Mouse (Mus musculus): ENCODE measurements around the gene Macrod1. TPM values are rescaled to one million over a fixed set of nuclear protein-coding genes. Genes with fewer than 3 reads are reported as not detected.

Macrod1 gene
- polyA plus RNA-seq, 1 experiment from 2014 or later, result 16.0 TPM

- H3K9me3 ChIP-seq (ENCODE audit: low read length), result no peaks in the 10 kb centered on the region
- 73% methylated on average over 8 of the region's 8 CpGs for WGBS
- H3K4me3 ChIP-seq (ENCODE audit: low read depth, low read length), result no peak overlapping the region
- H3K27me3 ChIP-seq (replicated peaks; ENCODE audit: insufficient read depth, low read length), result no peaks in the 10 kb centered on the region; the same call in 1 of the 2 replicates
- H3K36me3 ChIP-seq (ENCODE audit: insufficient read depth, low read length), result no peaks in the 10 kb centered on the region
- TF ChIP-seq EP300 (IDR thresholded peaks at IDR 0.05) (no peak), CTCF (IDR thresholded peaks at IDR 0.05) (no peak)
- ATAC-seq (no peak), DNase-seq (ENCODE audit: low spot score) (no peak)
- no peak overlapping the region for H3K9ac ChIP-seq (replicated peaks; ENCODE audit: low read depth)
- H3K4me2 ChIP-seq (replicated peaks; ENCODE audit: low read depth, low read length), result no peak overlapping the region
- H3K27ac ChIP-seq (ENCODE audit: low read length), result no peak overlapping the region
- peaks cover 8% of the 10 kb centered on the region; the same call in 1 of the 2 replicates for H3K4me1 ChIP-seq (ENCODE audit: insufficient read depth, low read depth, low read length)
These were observed 124.3 kb downstream of the Macrod1 start for GRCm38 (mm10) chr19:7180756-7181405.

DNA sequence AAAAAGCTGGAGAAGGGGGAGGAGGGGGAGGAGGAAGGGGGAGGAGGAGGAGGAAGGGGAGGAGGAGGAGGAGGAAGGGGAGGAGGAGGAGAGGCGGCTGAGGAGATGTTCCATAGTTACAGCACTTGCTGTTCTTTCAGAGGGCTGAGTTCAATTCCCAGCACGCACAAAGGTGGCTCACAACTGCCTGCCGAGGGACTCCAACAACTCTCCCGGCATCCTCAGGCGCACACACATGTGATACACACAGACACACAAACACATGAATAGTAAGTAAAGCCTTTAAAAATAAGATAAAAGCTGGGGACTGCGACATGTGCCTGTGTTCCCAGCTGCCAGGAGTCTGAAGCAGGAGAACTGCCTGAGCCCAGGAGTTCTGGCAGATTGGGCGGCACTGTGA is 124.9 kb downstream of the Macrod1 start:
- H3K36me3 ChIP-seq (ENCODE audit: insufficient read depth, low read length), result no peaks in the 10 kb centered on the region
- DNase-seq (ENCODE audit: low spot score) (no peak), ATAC-seq (no peak)
- no peak overlapping the region for H3K9ac ChIP-seq (replicated peaks; ENCODE audit: low read depth)
- TF ChIP-seq CTCF (IDR thresholded peaks at IDR 0.05) (no peak), EP300 (IDR thresholded peaks at IDR 0.05) (no peak)
- peaks cover 8% of the 10 kb centered on the region; the same call in 1 of the 2 replicates for H3K4me1 ChIP-seq (ENCODE audit: insufficient read depth, low read depth, low read length)
- H3K4me3 ChIP-seq (ENCODE audit: low read depth, low read length), result no peak overlapping the region
- 70% methylated on average over 7 of the region's 7 CpGs for WGBS
- no peaks in the 10 kb centered on the region for H3K9me3 ChIP-seq (ENCODE audit: low read length)
- H3K4me2 ChIP-seq (replicated peaks; ENCODE audit: low read depth, low read length), result no peak overlapping the region
- H3K27ac ChIP-seq (ENCODE audit: low read length), result no peak overlapping the region
- no peaks in the 10 kb centered on the region; the same call in 1 of the 2 replicates for H3K27me3 ChIP-seq (replicated peaks; ENCODE audit: insufficient read depth, low read length)

DNA sequence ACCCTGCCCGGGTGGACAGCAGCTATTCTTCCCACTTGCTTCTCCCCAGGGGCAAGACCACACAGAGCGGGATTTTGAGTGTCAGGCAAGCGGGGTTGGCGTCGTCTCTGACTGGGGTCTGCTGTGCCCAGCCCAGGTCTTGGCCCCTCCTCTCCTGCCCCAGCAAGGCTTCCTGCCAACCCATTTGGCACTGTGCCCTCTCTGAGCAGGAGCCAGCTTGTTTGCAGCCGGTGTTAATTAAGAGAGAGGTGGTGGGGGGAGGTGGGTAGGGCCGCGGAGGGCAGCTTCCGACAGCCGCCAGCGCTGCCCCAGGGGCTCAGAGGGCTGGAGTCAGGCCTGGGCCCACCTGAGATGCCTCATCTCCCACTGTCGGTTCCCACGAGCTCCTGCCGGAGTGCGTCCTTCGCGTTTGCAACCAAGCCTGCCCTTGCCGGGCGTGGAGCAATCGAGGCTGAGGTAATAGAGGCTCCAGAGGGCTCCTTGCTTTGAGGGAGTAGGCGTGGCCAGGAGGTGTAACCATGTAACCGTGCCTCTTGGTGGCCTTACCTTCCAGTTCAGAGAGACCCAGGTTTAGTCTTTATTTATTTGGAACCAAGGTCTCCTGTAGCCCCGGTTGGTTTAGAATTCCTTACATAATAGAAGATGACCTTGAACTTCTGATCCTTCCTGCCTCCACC is 125.8 kb downstream of the Macrod1 start:
- Histone ChIP-seq H3K9me3 (ENCODE audit: low read length) (no peaks in the 10 kb centered on the region), H3K27ac (ENCODE audit: low read length) (no peak overlapping the region), H3K36me3 (ENCODE audit: insufficient read depth, low read length) (no peaks in the 10 kb centered on the region), H3K27me3 (replicated peaks; ENCODE audit: insufficient read depth, low read length) (no peaks in the 10 kb centered on the region; the same call in 1 of the 2 replicates), H3K9ac (replicated peaks; ENCODE audit: low read depth) (no peak overlapping the region), H3K4me2 (replicated peaks; ENCODE audit: low read depth, low read length) (peak overlapping the region; percentile 60), H3K4me3 (ENCODE audit: low read depth, low read length) (peak overlapping the region; percentile 21), H3K4me1 (ENCODE audit: insufficient read depth, low read depth, low read length) (peaks cover 8% of the 10 kb centered on the region; the same call in 1 of the 2 replicates)
- 5% methylated on average over 23 of the region's 23 CpGs for WGBS
- DNase-seq (ENCODE audit: low spot score) (peak; percentile 80), ATAC-seq (peak; percentile 86)
- TF ChIP-seq EP300 (IDR thresholded peaks at IDR 0.05), result no peak
- TF ChIP-seq CTCF (IDR thresholded peaks at IDR 0.05), result no peak

DNA sequence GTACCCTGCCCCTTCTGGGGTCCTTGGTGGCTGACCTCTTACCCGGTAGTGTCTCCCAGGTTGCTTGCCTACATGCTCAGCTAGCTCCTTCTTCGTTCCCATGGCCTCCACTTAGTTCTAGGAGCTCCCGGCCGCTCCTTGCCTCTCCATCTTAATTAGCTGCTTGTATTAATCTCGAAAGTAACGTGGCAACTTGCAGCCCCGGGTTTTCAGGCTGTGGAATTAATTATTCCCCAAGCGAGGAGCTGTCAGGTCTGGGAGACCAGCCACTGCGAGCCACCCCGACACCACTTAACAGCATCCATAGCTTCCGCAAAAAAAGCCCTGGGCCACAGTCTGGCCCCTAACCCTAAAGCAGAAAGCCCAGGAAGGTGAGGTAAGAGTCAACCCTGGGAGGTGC is 126.8 kb downstream of the Macrod1 start:
- H3K9ac ChIP-seq (replicated peaks; ENCODE audit: low read depth), result no peak overlapping the region
- DNase-seq (ENCODE audit: low spot score), result no peak
- H3K4me3 ChIP-seq (ENCODE audit: low read depth, low read length), result no peak overlapping the region
- TF ChIP-seq CTCF (IDR thresholded peaks at IDR 0.05) (no peak), EP300 (IDR thresholded peaks at IDR 0.05) (no peak)
- H3K4me2 ChIP-seq (replicated peaks; ENCODE audit: low read depth, low read length), result no peak overlapping the region
- no peak overlapping the region for H3K27ac ChIP-seq (ENCODE audit: low read length)
- H3K9me3 ChIP-seq (ENCODE audit: low read length), result no peaks in the 10 kb centered on the region
- peaks cover 8% of the 10 kb centered on the region; the same call in 1 of the 2 replicates for H3K4me1 ChIP-seq (ENCODE audit: insufficient read depth, low read depth, low read length)
- ATAC-seq, result no peak
- WGBS, result 71% methylated on average over 11 of the region's 11 CpGs
- H3K27me3 ChIP-seq (replicated peaks; ENCODE audit: insufficient read depth, low read length), result no peaks in the 10 kb centered on the region; the same call in 1 of the 2 replicates
- H3K36me3 ChIP-seq (ENCODE audit: insufficient read depth, low read length), result no peaks in the 10 kb centered on the region

GRCm38 (mm10) chr19:7185059-7185458 is 128.4 kb downstream of the Macrod1 start:
- Histone ChIP-seq H3K4me2 (replicated peaks; ENCODE audit: low read depth, low read length) (no peak overlapping the region), H3K4me3 (ENCODE audit: low read depth, low read length) (no peak overlapping the region), H3K36me3 (ENCODE audit: insufficient read depth, low read length) (no peaks in the 10 kb centered on the region), H3K4me1 (ENCODE audit: insufficient read depth, low read depth, low read length) (peaks cover 8% of the 10 kb centered on the region; the same call in 1 of the 2 replicates), H3K27ac (ENCODE audit: low read length) (no peak overlapping the region), H3K9ac (replicated peaks; ENCODE audit: low read depth) (no peak overlapping the region), H3K9me3 (ENCODE audit: low read length) (no peaks in the 10 kb centered on the region), H3K27me3 (replicated peaks; ENCODE audit: insufficient read depth, low read length) (no peaks in the 10 kb centered on the region; the same call in 1 of the 2 replicates)
- no peak for ATAC-seq
- DNase-seq (ENCODE audit: low spot score), result no peak
- 52% methylated on average over 4 of the region's 4 CpGs for WGBS
- TF ChIP-seq CTCF (IDR thresholded peaks at IDR 0.05) (no peak), EP300 (IDR thresholded peaks at IDR 0.05) (no peak)

- Histone ChIP-seq H3K9ac (replicated peaks; ENCODE audit: low read depth) (no peak overlapping the region), H3K27me3 (replicated peaks; ENCODE audit: insufficient read depth, low read length) (no peaks in the 10 kb centered on the region; the same call in 1 of the 2 replicates), H3K27ac (ENCODE audit: low read length) (no peak overlapping the region), H3K36me3 (ENCODE audit: insufficient read depth, low read length) (no peaks in the 10 kb centered on the region), H3K4me2 (replicated peaks; ENCODE audit: low read depth, low read length) (no peak overlapping the region), H3K9me3 (ENCODE audit: low read length) (no peaks in the 10 kb centered on the region), H3K4me3 (ENCODE audit: low read depth, low read length) (no peak overlapping the region), H3K4me1 (ENCODE audit: insufficient read depth, low read depth, low read length) (peaks cover 8% of the 10 kb centered on the region; the same call in 1 of the 2 replicates)
- TF ChIP-seq EP300 (IDR thresholded peaks at IDR 0.05) (no peak), CTCF (IDR thresholded peaks at IDR 0.05) (no peak)
- DNase-seq (ENCODE audit: low spot score) (no peak), ATAC-seq (no peak)
- WGBS, result 23% methylated on average over 18 of the region's 18 CpGs
These were observed 129.2 kb downstream of the Macrod1 start for GRCm38 (mm10) chr19:7185715-7186291.

Data from lung, postnatal 0 days (tissue).